Mouse (Mus musculus) activated CD4-positive, CD25-positive, alpha-beta regulatory T cell, adult 4 months (primary cell): ENCODE measurements around the gene Fbl. TPM values are rescaled to one million over a fixed set of nuclear protein-coding genes. Genes with fewer than 3 reads are reported as not detected.
"Not testable (repeated sequence)": the region's sequence is repeated elsewhere in the genome, so short reads cannot be mapped to it uniquely, and the experiment has no call there.

ENCODE experiments used
- ATAC-seq: one replicate; pipeline ENCODE4 v1.8.0; 2017
- polyA plus RNA-seq, 2 experiments: library from polyadenylated mRNA; unstranded; fragments of 100-300 nt; shearing (Covaris generic); gene quantifications; one replicate each; pipeline ENCODE4 v1.2.1; 2017

The Fbl gene
- polyA plus RNA-seq, 2 experiments from 2014 or later: 57.9 to 70.7 TPM

DNA sequence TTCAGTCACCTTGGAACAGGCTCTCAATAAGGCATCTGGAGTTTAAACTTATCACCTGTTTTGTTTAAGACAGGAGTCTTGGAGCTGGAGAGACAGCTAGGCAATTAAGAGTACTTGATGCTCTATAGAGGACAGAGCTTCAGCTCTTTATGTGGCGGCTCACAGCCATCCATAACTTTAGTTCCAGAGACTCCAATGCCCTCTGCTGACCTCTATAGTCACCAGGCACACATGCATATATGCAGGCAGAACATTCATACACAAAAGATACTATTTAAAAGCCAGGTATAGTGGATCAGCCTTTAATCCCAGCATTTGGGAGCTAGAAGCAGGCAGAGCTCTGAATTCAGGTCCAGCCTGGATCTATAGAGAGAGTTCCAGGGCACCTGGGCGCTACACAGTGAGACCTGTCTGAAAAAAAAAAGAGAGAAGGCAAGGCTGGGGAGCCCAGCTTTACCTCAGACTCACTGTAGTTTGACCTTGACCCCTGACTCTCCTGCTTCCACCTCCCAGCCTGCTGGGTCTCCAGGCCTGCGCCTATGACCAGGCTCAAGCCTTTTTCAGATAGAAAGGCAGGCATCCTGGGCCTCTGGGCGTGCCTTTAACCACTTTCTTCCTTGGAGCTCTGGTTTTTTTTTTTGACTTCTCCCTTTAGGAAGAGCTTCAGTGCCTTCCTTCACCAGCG, 26.0 kb downstream of the Fbl start:
- ATAC-seq: no peak

DNA sequence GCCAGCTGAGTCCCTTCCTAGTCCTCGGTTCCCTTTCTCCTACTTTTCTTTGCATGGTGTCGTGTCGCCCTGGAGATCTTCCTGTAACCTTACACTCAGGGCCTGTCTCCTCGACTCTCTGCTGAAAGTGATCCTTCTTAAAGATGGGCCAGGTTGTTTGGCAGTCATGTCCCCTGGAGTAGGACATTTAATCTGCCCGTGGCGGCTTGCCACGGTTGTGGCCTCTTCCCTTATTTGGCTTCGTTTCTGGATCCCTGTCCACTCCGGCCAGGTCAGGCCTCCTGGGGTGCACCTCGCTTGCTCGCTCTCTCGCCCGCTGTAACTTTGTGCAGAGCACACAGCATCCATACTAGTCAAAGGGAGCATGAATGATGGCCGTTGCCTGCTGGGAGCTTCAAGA, 27.0 kb downstream of the Fbl start:
- no peak for ATAC-seq

GRCm38 (mm10) chr7:28199054-28199453, 29.5 kb downstream of the Fbl start:
- no peak for ATAC-seq

DNA sequence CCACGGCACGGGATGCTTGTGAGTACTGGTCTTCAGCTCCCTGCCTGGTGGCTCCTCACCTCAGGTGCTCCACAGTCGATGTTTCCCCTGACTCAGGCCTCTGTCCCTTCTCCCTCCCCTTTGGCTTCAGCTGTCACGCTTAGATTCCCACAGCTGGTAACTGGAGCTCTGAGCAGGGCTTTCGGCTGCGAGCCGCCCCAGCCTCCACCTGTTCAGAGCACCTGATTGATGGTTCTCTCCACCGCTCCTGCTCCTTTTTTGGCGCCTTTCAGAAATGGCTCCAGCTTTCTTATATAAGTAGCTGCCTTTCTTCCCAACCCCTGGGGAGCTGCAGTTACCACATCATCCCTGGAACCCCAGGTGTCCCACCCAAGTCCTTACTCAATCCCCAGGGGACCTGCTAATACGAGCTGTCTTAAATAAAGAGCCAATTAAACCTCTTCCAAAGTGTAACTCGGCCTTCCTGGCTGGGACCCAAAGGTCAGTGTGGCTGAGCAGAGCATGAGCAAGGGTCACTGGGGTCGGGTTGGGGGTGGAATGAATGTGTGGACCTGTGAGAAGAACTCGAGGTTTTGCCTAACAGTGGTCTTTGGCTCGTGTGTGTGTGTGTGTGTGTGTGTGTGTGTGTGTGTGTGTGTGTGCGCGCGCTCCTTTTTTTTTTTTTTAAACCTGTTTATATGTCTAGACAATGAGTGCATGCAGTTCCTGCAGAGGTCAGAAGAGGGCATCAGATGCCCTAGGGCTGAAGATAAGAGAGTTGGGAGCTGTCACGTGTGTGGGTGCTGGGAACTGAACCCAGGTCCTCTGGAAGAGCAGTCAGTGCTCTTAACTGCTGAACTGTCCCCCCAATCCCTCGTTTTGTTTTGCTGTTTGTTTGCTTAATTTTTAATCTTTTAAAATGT, 33.9 kb downstream of the Fbl start:
- no peak for ATAC-seq

DNA sequence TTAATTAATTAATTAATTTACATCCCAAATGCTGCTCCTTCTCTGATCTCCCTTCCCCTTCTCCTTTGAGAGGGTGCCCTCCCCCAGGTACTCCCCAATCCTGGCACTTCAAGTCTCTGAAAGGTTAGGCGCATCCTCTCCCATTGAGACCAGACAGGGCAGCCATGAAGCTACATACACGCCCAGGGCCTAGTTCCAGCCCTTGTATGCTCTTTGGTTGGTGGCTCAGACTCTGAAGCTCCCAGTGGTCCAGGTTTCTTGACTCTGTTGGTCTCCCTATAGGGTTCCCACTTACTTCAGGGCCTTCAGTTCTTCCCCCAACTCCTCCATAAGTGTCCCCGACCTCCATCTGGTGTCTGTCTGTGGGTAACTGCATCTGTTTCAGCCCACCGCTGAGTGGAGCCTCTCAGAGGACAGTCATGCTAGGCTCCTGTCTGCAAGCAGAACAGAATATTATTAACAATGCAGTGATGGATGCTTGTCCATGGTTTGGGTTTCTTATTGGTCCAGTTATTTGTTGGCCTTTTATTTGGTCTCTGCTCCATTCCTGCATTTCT, 36.6 kb downstream of the Fbl start:
- ATAC-seq: no peak

DNA sequence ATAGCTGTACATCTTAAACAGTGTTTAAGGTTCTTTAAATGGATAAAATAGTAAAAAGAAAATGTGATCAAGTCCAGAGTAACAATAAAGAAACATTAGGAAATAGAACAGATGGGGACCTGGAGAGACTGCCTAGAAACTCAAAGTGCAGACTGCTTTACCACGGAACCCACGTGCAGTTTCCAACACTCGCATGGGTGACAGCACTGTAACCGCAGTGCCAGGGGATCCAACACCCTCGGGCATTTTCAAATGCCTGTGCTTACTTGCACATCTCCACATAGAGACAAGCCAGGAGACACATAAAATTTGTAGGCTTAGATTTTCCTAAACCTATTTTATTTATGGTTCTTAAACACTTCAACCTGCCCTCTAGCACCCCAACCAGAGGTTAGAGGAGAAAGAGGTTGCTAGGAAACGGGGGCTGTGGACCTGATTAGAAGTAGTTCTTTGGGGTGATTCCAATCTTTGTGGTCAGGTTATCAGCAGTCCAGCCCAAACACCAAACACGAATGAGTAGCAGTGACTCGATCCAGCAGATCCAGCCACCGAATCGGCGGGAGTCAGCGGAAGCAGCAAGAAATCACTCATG, 39.0 kb downstream of the Fbl start:
- ATAC-seq: peak; percentile 53

GRCm38 (mm10) chr7:28208988-28209508, 39.5 kb downstream of the Fbl start:
- ATAC-seq: peak; percentile 78

DNA sequence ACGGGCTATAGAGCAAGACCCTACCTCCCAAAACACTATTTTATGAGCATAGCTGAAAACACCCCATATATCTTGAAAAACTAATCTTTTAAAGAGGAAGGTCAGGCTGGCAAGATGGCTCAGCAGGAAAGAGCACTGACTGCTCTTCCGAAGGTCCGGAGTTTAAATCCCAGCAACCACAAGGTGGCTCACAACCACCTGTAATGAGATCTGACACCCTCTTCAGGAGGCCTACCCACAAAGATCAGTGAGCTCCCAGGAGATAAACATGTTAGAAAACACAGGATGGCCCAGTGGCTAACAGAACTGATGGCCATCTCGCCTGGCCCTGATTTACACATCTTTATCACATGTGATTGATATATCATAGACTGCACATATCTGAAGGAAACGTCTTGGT, 41.2 kb downstream of the Fbl start:
- ATAC-seq: no peak

DNA sequence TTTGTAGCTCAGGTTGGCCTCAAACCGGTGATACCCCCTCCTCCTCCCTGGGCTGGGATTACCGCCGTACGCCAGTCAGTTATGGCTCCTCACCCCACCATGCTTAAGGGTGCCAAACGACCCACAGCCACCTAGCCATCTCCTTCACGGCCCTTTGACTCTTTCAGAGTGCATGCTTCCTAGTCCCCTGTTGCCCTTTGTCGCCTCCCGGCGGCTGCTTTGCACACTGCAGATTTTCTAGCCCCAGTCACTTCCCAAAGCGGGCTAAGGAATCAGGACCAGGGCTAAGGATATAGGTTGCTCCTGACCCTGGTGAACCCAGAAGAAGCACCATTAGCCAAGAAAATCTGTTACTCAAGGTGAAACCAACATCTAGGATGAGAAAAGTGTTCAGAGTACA, 44.6 kb downstream of the Fbl start:
- no peak for ATAC-seq

GRCm38 (mm10) chr7:28215950-28216349, 46.4 kb downstream of the Fbl start:
- ATAC-seq: not testable (repeated sequence)

DNA sequence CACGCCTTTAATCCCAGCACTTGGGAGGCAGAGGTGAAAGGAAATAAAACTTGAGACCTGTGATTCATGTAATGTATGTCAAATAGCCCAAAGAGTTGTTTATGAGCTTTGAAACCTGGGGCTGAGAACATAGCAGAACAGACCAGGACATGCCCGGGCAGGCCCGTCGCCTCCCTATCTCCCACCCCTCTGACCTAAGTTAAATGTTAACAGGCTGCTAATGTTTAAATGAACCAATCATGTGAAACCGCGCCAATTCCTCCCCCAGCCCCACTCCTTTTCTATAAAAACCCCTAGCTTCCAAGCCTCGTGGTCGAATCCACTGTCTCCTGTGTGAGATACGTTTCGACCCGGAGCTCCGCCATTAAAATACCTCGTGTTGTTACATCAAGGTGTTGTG, 48.3 kb downstream of the Fbl start:
- ATAC-seq: not testable (repeated sequence)

- ATAC-seq: not testable (repeated sequence)
Observed at GRCm38 (mm10) chr7:28218951-28219740, 49.6 kb downstream of the Fbl start.

DNA sequence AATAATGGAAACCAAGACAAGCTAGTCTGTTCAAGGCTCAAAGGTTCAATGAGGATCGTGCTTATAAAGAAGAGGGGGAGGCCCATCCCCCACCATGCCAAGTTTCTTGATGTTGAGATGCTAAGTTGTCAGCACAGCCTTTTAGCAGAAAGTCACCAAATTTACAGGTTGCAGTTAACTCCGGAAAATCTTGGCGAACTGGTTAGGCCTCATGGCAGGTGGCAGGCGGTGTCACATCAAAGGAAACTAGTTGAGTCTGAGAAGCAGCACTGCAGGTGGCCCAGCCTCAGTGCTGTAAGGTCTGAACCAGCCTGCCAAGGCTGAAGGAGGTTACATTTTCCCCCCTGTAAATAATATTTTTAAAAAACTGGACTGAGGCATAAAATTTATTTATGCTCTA, 57.3 kb downstream of the Fbl start:
- ATAC-seq: not testable (repeated sequence)

DNA sequence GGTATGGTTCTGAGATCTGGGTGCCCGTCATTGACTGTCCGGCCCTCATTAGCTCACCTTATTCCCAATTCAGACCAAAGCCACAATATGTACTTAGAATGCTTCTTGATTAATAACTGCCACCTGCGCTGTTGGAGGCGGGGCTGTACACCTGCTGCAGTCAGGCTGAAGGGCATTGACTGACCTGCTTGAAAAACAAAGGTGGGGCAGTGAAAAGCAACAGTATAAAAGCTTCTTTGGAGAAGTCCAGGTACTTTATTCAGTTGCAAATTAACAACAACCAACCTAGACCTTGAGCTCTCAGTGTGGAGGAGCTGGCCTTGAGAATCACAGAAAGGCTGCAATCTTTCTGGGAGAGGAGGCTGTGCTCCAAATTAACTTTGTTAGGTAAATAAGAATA, 57.9 kb downstream of the Fbl start:
- not testable (repeated sequence) for ATAC-seq

Other genes with a start within 250 kb of the Fbl start
- gene Zfp974, start 240.2 kb upstream of the Fbl start, polyA plus RNA-seq: 1 to 10 TPM; 3.3 to 4.5 TPM
- 10 to 100 TPM; 35.1 to 37.1 TPM for gene Zfp780b, start 190.5 kb upstream of the Fbl start, polyA plus RNA-seq
- 1 to 10 TPM; 6.2 to 6.5 TPM for gene Zfp850, start 155.6 kb upstream of the Fbl start, polyA plus RNA-seq
- gene Psmc4, start 119.6 kb upstream of the Fbl start, polyA plus RNA-seq: 100 to 1,000 TPM; 172 to 224 TPM
- under 1 TPM in 1 of 2 experiments, not detected in 1; 0.19 TPM for gene Fcgbp, start 98.5 kb upstream of the Fbl start, polyA plus RNA-seq
- not detected for gene 9530053A07Rik, start 40.2 kb upstream of the Fbl start, polyA plus RNA-seq
- gene Dyrk1b, start 9.8 kb downstream of the Fbl start, polyA plus RNA-seq: 1 to 10 TPM; 1.2 to 1.5 TPM
- under 1 TPM; 0.36 to 0.48 TPM for gene Eid2, start 98.2 kb downstream of the Fbl start, polyA plus RNA-seq
- gene Eid2b, start 108.0 kb downstream of the Fbl start, polyA plus RNA-seq: 1 to 10 TPM; 1.0 to 1.1 TPM
- gene Selenov, start 121.5 kb downstream of the Fbl start, polyA plus RNA-seq: not detected
- gene Dll3, start 132.5 kb downstream of the Fbl start, polyA plus RNA-seq: under 1 TPM in 1 of 2 experiments, not detected in 1; 0.17 TPM
- gene Timm50, start 142.4 kb downstream of the Fbl start, polyA plus RNA-seq: 10 to 100 TPM; 31.2 to 41.1 TPM
- gene Supt5, start 169.0 kb downstream of the Fbl start, polyA plus RNA-seq: 100 to 1,000 TPM in 1 of 2 experiments, 10 to 100 TPM in 1; 68.7 to 110 TPM
- 1,000 to 10,000 TPM; 1,380 to 1,513 TPM for gene Rps16, start 180.9 kb downstream of the Fbl start, polyA plus RNA-seq
- 10 to 100 TPM; 61.5 to 70.3 TPM for gene Plekhg2, start 202.9 kb downstream of the Fbl start, polyA plus RNA-seq
- gene Zfp36, start 210.5 kb downstream of the Fbl start, polyA plus RNA-seq: 100 to 1,000 TPM; 107 to 125 TPM
- gene Med29, start 223.0 kb downstream of the Fbl start, polyA plus RNA-seq: 10 to 100 TPM; 29.7 to 30.6 TPM
- 10 to 100 TPM; 49.2 to 65.4 TPM for gene Paf1, start 223.2 kb downstream of the Fbl start, polyA plus RNA-seq